Mouse (Mus musculus): ENCODE measurements around the gene Bach2.

Gene Bach2

DNA sequence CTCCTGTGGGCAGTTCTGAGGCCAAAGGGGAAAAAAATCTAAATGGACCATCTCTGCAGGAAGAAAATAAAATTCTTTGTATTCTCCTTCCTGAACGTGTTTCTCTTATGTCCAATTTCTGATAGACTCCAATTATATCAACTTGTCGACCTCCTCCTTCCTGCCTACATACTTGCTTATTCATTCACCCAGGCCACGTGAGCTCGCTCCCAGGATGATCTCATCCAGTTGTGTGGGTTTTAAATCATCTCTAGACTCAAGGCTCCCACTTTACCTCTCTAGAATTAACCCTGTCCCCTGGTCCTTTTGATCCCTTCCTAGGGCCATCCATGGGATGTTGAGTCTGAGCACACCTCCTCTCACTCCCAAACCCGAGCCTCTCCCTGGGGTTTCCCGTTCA, 225.9 kb downstream of the Bach2 start:
- in situ Hi-C loops (cut with MboI, MseI): no loop called here

DNA sequence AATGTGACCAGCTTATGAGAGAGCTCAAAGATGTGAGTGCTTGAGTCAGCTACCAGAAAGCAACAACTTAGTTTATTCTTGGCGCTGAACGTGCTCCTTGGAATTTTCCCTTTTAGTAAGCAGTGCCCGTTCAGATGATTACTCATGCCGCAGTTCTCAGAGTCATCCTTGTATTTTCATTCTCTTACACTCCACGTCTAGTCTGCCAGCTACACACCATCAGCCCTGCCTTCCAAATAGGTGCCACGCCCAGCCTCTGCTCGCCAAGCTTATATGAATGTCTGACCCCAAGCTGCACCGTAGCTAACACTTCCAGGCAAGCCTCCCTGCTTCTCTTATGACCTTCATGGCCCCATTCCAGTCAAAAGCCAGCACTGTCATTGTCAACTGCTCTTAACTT, 227.4 kb downstream of the Bach2 start:
- in situ Hi-C loops (cut with MboI, MseI): no loop called here

DNA sequence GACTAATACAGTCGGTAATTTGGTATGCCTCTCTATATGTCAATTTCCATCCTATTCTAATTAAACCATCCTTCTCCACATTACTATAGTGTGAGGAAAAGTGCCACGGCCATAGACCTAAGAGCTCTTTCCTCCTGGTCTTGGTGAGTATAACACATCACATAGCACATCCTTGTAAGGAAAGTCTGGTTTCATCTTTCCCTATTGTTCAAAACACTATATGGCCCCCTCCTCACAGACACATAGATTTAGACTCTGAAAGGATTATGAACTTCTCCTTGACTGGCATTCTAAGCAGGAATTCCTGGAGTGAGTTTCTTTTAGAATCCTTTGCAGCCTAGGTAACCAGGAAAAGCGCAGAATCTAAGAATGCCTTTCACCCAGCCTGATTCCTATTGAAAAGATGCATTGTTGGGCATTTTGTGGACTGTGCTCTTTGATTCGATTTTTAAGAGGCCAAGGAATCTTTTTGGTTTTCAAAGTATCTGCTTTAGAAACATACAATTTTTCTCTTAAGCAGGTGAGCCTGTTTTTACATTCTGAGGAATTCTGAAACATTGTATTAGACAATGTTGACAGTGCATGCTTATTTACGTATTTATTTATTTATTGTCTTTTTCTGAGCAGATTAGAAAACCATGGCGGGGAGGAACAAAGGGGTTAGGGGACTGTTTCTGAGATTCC, 239.5 kb downstream of the Bach2 start:
- in situ Hi-C loops (cut with MboI, MseI): no loop called here

DNA sequence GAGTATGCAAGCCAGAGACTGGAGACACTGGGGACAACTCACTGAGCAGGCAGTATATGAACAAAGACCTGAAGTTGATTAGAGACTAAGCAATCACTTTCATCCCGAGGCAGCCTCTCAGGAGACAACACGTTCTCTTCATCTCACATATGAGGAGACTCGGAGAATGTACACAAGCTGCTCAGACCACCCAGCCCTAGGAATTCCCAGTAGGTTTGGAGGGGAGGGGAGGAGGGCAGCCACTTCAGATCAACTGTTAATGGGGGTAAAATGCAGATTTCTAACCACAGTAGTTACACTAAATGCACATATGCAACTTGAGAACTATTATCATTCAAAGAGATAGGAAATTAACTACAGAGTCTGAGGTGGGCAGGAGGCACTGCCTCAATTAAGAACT, 240.6 kb downstream of the Bach2 start:
- in situ Hi-C loops (cut with MboI, MseI): no loop called here

DNA sequence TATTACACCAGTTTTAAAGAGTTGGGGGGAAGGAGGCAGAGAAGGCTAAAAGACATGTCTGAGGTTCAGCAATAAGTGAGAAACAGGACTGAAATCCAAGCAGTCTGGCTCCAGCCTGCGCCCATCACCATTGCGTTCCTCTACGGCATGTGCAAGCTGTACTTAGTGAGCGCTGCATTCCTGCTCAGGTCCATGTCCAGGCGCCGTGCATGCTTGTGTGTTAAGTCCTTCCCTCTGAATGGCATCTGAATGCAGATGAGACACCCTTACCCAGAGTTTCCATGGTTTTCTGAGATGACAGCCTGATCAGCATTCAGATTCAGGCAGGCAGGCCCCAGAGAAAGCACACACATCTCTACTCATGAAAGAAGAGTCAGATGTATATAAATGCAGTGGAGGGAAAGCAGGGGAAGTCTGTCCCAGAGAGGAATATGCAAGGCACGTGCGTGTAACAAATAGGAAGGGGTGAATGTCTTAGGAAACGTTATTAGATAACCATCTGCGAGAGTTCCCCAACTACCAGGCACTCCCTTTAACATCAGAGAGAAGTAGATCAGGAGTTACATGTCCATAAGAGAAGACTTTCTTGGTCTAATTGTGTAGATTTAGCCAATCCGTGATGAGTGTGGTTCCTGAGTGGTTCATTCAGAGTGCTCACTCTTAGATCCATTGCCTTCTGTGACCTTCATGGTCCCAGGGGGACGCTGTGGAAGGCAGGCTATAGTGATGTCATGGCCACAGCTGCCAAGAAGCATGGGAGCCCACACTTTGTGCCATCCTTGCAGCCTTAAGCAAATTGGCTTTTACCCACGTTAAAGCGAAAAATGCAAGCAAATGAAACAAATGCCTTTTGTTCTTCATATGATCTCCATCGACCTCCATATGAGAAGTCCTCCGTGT, 241.4 kb downstream of the Bach2 start:
- in situ Hi-C loops (cut with MboI, MseI): no loop called here

DNA sequence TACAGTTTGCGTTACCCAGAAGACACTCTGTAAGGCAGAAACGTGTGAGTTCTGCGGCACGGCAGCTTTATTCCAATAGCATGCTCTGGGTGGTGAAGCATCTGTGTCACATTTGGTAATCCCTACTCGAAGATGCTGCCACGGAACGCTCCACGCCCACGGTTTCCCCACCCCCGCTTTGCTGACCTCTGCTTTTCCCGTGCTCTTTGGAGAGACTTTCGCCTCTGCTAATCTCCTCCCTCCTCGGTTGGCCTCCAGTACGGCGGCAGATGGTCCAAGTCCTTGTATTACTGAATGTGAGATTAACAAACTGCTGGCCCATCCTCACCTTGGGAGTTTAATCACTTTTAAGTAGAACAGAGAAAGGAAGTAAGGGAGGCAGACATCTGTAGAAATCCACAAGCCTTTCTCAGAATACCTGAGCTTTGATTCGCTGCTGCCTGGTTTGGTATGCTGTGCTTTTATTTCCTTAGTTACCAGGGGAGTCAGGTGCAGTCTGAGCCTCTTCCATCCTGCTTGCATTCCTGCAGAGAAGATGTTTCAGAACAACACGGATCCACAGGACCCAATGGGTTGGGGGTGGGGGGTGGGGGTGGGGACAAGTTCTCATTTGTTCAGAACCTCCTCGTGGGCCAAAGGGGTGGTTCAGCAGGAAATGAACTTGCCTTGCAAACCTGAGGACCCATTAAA, 242.9 kb downstream of the Bach2 start:
- in situ Hi-C loops (cut with MboI, MseI): no loop called here

DNA sequence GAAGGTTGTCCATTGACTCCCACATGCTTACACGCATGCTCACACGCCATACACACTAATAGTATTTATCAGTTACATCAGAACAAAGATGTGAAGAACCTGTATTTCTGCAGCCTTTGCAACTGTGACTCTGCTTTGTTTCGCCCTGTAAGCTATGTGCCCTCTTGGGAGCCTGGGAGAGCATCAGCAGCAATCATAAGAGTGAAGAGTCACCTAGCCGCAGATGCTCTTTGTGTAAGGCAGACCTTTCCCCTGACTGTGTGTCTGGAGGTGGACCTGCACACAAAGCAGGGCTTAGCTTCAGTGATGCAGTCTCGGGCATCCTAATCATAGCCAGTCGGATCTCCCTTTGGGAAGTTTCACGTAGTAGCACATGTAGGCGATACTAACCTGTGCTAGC, 243.5 kb downstream of the Bach2 start:
- in situ Hi-C loops (cut with MboI, MseI): no loop called here

DNA sequence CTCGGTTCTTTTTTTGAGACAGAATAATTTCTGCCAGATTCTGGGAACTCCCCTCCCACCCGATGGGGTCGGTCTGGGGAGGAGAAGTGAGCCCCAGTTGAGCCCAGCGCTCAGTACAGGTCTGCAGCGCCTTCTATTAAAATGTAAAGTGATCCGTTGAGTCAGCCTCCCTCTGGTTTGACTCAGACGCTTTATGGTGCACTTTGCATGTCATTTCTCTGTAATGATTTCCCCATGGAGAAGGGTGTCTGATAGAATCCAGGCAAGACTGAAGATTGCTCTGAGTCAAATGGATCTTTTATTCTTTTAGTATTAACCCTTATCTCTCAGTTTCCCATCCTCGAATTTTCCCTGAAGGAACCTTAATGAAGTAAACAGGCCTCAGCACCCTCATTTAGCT, 244.3 kb downstream of the Bach2 start:
- in situ Hi-C loops (cut with MboI, MseI): no loop called here

DNA sequence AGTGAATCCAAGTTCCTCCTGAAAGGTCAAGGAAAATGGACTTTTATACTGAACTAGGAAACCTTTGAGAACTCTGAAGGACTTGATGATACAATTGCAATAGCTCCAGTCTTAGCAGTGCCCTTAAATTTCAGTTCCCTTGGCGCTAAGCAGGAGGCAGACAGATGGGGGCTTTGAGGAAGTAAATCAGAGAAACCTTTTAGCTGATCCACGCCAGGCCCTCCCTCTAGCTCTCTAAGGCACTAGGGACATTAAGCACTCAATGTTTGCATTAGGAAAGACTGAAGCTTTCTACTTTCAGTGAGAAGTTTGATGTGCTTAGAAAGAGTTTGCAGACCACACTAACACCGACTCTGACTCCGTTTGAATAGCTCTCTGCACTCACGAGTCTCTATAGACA, 247.2 kb downstream of the Bach2 start:
- in situ Hi-C loops (cut with MboI, MseI): no loop called here

DNA sequence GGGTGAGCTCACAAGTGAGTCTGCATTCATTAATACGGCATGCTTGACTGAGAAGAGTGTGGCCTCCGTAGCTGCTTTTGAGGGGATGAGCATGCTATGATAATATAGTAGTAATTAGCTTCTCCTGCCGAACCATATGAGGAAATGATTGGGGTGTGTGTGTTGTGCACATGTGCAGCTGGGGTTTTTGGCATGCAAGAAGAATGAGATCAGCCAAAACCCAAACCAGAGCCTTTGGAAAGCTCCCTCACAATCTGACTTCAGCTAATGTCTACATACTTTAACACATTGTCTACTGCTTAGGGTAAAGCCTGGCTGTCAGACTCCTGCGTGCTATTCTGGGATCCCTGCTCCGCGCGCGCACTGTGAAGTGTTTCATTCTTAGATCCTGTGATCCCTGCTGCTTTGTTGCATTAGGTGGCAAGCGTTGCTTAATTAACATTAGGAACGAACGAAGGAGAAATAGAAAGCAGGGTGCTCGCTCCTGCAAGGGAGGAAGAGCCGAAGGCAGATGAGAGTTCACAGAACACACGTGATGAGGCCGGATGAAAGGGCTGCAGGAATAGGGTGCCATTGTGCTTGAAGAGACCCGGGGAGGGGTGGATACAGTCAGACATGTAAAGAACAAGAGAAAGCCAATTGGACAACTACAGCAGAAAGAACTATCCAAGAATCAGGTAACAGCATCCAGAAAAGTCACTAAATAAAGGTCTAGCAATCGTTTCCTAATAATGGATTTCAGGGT, 248.2 kb downstream of the Bach2 start:
- in situ Hi-C loops (cut with MboI, MseI): no loop called here

DNA sequence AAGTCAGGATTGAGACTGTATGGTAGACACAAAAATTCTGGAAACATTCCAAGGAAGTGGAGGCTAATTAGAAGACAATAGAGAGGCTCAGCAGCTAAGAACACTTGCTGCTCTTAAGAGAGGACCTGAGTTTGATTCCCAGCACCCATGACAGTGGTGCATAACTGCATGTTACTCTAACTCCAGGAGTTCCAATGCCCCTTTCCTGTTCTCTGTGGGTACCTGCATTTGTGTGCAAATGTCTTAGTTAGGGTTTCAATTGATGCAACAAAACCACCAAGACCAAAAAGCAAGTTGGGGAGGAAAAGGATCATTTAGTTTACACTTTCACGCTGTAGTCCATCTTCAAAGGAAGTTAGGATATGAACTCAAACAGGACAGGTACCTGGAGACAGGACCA, 250.6 kb downstream of the Bach2 start:
- in situ Hi-C loops (cut with MboI, MseI): no loop called here

DNA sequence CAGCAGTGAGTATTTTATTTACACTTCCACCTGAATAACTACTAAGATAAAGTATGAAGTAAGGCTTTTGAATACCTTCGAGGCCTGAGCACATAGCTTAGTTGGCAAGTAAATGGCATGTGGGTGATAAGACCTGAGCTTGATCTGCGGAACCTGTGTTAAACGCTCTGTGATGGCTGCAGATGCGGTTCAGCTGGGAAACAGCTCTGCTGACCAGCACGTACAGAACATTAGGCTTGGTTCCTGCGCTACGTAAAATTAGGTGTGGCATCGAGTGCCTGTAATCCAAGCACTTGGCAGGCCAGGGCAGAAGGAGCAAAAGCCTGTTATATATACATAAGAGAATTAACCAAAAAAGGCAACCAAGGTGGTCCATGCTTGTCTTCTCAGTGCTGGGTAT, 252.6 kb downstream of the Bach2 start:
- in situ Hi-C loops (cut with MboI, MseI): no loop called here

DNA sequence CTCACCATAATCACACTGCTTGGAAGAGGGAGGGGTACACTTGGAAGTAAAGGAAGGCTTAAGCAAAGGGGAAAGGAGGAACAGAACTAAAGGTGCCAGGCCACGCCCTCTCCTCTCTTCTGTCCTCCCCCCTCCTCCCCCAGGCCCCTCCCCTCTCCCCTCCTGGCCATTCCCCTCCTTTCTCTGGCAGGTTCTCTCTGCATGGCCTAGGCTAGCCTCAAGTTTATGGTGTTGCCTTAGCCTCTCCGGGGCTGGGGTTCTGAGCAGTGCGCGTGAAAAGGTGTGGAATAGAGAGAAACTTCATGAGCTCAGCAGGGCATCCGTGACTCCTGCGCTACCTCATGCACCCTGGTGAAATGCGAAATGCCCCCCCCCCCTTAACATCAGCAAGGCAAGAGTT, 254.2 kb downstream of the Bach2 start:
- in situ Hi-C loops (cut with MboI, MseI): no loop called here

DNA sequence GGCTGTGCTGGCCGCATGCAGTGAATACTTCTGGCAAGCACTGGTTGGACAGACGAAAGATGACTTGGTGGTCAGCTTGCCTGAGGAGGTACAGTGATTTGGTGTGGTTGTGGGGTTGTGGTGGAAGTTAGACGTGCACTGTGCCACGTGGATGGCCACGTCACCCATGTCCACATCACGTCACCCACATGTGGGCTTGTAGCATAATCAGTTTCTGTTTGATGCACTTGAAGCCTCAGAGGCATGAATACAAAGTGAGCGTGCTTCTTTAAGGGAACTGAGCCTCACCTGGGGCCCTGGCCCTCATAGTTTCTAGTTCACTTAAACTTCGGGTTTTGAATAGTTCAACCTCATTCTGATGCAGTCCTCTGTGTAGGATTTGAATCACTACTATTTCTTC, 263.2 kb downstream of the Bach2 start:
- in situ Hi-C loops (cut with MboI, MseI): no loop called here

DNA sequence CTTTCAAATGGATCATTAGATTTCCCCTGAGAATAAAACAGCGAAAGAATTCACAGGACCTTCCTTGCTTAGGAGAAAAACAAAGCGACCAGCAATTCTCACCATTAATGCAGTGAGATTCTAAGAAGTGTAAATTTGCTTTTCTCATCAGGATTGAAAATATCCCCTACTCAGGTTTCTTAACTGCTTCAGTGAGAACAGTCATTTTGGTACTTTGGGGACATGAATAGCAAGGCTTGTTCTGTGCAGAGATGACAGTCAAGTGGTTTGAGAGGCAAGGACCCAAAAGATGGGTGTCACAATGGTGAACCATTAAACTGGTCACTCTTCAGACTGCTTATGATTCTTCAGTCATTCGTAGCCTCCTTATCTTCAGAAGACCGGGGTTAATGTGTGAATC, 263.6 kb downstream of the Bach2 start:
- in situ Hi-C loops (cut with MboI, MseI): no loop called here

DNA sequence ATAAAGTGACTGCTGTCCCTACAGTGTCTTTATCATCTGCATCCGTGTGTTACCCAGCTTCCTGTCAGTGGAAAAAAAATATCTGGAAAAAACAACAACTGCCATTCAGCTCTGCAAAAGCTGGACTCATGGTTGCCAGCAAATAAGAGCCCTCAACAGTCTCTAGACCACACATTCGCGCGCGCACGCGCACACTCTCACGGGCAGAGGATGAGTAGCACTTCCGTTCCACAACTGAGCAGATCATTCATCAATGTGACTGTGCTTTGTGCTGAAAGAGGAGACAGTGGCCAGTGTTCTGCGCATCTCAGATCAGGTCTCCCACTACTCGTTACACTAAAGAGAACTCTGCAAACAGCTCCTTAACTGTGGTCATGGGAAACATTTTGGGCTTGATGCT, 265.6 kb downstream of the Bach2 start:
- in situ Hi-C loops (cut with MboI, MseI): no loop called here

DNA sequence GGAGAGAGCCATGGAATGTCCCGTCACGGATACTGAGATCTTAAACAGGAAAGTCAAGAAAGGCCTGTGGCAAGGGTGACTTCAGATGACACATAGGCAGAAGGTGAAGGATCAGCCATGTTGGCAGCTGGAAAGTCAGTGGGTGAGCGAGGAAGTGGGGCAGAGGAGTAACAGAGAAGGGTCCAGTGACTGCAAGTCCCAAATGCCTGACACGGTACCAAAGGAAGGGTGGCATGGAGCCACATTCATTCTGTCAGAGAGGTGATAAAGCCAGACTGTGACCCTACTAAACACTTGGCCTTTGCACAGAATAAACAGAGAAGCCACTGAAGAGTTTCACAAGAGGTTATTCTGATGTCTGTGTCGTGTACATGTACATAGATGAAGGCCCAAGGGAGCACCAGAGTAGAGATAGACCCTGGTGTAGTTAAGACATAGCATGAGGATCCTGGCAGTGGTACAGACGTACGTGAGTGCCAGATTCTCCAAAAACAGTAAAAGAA, 267.8 kb downstream of the Bach2 start:
- in situ Hi-C loops (cut with MboI, MseI): no loop called here

DNA sequence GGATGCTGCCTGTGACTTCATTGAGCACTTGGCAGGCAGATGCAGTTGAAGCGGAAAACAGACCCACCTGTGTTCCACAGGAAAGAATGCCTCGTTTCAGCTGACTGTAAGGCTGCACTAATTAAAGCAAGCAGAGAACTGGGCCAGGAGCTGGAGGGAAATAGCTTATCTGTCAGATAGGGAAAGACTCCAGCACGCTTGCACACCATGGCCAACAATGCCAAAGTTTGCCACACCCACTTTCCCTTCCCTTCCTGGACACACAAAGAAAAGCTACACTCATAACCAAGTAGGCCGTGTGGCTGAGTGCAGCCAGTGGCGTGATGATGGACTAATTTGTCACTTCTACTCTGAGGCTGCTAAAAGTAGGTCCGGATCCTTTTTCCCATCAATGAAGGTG, 268.4 kb downstream of the Bach2 start:
- in situ Hi-C loops (cut with MboI, MseI): no loop called here

DNA sequence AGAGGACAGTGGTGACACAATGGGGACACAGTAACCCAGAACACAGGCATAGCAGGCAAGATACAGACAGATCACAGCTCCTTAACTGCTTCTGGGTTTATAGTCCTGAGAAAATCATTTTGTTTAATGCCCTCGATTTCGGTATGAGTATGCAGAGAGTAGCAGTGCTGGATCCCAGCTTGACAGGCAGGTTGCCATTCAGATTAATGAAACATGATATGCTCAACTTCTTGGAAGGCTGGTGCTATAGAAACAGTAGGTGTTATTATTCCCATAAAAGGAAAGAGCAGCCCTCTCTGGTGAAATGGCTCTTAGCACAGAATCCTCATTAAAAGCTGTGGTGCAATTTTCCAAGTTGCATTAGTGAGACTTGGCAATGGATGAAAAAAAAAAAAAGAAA, 270.0 kb downstream of the Bach2 start:
- in situ Hi-C loops (cut with MboI, MseI): no loop called here

DNA sequence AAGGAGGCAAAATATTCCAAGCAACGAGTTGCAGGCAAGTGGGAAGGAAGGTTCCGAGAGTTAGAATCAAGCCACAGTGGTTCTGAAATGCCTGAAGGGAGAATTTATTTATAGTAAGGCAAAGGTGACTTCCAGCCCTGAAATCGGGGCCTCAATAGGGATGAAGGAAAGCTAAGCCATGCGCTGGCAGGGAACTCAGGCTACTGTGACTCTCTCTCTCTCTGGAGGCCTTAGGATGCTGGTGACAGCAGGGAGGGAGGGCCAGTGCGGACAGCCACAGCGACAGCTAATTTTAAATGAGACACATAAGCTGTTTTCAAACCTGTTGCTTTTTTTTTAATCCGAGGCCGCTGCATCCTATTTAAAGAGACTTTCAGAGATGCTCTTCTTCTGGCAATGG, 270.4 kb downstream of the Bach2 start:
- in situ Hi-C loops (cut with MboI, MseI): no loop called here

DNA sequence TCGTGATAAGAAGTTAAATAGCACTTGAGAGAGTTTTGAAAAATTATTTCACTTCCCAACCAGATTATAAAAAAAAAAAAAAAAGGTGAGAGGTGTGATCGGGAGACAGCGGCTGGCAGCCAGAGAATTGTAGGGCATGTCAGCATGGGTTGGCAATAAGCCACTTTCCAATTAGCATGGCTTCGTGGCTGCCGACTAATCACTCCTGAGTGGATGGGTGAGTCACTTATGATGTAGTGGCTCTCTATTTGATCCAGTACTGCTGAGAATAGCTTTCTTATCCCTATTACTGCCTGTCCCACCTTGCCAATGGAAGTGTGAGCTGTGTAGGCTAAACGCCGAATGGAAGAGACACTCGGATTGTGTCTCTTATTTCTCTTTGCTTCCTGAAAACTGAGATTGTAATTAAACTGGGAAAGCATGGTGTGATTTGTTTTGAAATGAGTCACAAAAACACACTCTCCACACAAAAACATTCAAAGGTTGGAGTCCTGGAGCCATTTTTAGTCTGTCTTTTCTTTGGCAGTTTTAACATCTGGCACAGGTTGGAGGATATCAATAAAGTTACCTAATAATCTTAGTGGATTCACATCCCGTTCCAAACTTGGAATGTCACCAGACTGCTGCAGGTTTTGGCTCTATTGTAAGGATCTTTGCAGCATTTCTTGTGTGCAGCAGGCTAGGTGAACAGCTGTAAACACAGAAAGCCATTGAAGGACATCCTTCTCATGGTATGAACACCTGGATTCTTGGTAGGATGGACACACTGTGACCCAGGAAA, 271.4 kb downstream of the Bach2 start:
- in situ Hi-C loops (cut with MboI, MseI): no loop called here

Data from regulatory T cell (primary cell).